Mouse (Mus musculus) adrenal gland (tissue): ENCODE measurements around the gene Bcas3.

ENCODE experiments used
- intact Hi-C: fragments of 180-260 bp; cut with DNase I; formaldehyde crosslinking; loops from one replicate; pipeline ENCODE4 v1.15.1; 2025

Gene Bcas3

GRCm38 (mm10) chr11:85837648-85838423 lies 484.9 kb downstream of the Bcas3 start:
- intact Hi-C loops = no loop called here

GRCm38 (mm10) chr11:85838424-85839257 lies 485.7 kb downstream of the Bcas3 start:
- intact Hi-C loops = no loop called here

- intact Hi-C loops = no loop called here
Measured at GRCm38 (mm10) chr11:85839258-85840030, 486.5 kb downstream of the Bcas3 start.

DNA sequence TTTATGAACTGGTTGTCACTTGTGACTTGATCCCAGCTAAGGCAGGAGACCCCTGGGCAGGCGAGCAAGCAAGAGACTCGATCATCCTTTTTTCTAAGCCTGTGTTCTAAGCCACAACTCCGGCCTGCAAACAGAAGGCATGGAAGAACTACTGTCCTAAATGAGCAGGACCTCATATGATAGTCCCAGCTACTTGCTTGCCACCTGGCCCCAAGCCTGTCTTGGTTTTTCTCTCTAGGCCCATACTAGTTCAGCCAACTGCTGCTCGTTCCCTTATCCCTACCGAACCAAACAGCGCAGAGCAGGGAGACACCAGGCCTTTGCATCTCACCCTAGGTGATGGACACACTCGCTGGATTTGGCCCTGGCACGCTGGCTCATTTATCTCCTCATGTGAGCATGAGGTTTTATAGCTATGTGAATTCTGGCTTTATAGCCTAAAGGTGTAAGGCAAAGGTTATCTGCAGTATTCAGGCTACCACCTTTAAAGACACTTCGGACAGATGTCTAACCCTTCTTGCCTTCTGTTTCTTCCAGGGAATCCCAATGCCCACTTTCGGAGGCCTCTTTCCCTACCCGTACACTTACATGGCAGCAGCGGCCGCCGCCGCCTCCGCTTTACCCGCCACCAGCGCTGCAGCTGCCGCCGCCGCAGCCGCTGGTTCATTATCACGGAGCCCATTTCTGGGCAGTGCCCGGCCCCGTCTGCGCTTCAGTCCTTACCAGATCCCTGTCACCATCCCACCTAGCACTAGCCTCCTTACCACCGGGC lies 487.2 kb downstream of the Bcas3 start:
- intact Hi-C loops = no loop called here

DNA sequence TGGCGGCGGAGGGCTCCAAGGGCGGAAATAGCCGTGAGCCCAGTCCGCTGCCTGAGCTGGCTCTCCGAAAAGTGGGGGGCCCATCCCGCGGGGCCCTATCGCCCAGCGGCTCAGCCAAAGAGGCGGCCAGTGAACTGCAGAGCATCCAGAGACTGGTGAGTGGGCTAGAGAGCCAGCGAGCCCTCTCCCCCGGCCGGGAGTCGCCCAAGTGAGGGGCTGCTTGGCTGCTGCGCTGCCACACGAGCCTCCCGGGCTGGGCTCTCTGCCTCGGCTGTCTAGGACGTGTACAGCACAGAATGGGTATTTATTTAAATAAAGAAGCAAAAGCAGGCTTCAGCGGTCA lies 487.8 kb downstream of the Bcas3 start:
- intact Hi-C loops = no loop called here

DNA sequence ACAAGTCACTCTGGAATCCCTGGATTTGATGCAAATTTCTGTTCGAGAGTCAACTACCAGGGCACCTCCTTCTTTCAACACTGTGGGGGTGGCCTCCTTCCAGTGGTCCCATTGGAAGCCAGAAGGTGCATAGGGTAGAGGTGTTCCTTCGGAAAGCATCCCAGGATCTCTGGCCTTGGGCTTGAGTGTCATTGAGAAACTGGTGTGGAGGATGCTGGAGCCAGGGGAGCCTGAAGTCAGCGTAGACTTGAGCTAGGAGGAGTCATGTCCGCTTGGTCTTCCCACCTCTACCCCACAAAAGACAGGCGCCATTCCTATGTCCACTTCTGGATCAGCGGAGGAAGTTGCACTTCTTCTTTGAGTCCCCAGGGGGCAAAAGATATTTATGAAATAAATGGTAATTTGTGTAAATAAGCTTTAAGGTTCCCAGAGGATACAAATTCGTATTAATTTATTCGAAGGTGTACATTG lies 488.3 kb downstream of the Bcas3 start:
- intact Hi-C loops = no loop called here

- intact Hi-C loops = no loop called here
Measured at GRCm38 (mm10) chr11:85841980-85842379, 489.0 kb downstream of the Bcas3 start.

DNA sequence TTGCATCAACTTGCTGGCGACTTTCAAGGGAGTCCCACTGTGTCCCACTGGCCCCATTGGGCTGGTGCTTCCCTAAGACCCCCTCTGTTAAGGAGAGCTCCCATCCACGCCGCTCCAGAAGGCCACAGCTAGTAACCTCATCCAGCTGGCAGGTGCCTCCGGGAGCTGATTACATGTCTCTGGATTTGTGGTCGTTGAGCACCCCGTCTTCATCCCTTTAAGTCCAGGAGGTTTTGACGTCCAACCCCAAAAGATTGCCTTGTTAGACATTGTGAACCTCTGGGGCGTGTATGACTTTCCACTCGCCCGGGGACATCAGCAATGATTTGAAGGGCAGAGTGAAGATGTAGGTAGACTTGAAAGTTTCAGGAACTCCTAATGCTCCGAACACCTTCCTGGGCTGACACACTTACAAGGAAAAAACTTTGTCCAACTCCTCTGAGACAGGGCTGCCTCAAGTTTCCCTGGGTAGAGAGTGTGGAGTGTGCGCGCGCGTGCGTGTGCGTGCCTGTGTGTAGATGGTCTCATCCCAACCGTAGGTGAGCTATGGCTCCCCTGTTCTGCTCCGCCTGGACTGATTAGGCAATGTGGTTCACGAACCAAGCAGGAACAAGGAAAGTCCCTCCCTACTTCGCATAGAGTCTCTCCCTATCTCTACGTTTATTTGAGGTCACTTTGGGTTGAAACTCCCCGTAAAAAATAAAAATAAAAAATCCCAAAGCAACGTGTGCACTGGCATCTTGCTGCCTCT lies 489.8 kb downstream of the Bcas3 start:
- intact Hi-C loops = no loop called here

- intact Hi-C loops = no loop called here
Measured at GRCm38 (mm10) chr11:85843347-85843692, 490.4 kb downstream of the Bcas3 start.

GRCm38 (mm10) chr11:85844144-85844965 lies 491.4 kb downstream of the Bcas3 start:
- intact Hi-C loops = no loop called here

- intact Hi-C loops = loop anchor here (5.0 kb wide), 2 partner anchors 222 to 327 kb away; no protein-coding TSS in a partner anchor
Measured at GRCm38 (mm10) chr11:85844971-85845370, 492.0 kb downstream of the Bcas3 start.

GRCm38 (mm10) chr11:85845921-85846320 lies 493.0 kb downstream of the Bcas3 start:
- intact Hi-C loops = loop anchor here (5.0 kb wide), 2 partner anchors 221 to 326 kb away; no protein-coding TSS in a partner anchor

- intact Hi-C loops = loop anchor here (5.0 kb wide), 2 partner anchors 221 to 326 kb away; no protein-coding TSS in a partner anchor
Measured at GRCm38 (mm10) chr11:85846509-85846908, 493.5 kb downstream of the Bcas3 start.

DNA sequence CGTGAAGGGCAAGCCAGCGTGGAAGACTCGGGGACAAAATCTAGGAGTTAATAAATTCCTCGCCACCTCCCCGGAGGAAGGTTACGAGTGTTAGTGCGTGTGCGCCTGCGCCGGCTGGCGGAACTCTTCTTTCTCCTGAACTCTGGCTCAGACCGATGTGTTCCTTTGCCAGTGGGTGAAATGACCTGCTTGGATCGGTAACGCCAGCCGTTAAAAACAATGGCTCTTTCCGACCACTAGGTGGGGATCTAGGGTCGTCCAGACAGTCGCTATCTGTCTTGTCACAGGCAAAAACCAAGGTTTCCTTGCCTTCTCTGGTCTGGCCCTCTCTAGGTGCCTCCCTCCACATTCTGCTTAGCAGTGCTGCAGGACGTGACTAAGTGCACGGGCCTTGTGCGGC lies 496.1 kb downstream of the Bcas3 start:
- intact Hi-C loops = loop anchor here (2.0 to 5.0 kb wide), 3 partner anchors 124 to 323 kb away; no protein-coding TSS in a partner anchor

DNA sequence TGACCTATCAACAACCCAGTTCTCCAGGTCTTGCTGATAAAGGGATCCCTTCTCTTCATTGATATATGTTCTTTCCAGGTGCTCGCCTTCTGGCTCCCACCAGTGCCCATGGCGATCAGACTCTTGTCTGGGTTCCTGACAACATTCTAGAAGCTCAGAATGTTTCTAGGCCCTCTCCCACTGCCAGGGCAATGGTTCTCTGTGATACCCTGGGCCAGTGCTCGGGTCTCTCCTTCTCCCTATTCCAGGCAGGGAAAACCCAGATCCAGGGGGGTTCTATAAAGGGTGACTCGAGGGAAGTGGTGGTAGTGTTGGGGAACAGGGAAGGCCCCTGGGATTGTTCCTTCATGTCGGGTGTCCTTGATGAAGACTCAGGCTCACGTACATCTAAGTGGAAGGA lies 497.3 kb downstream of the Bcas3 start, which contains the start of gene Gm11444:
Gm11444 (minus strand) TSS at position 101 of the 400 bp plus-strand sequence.
- intact Hi-C loops = no loop called here

DNA sequence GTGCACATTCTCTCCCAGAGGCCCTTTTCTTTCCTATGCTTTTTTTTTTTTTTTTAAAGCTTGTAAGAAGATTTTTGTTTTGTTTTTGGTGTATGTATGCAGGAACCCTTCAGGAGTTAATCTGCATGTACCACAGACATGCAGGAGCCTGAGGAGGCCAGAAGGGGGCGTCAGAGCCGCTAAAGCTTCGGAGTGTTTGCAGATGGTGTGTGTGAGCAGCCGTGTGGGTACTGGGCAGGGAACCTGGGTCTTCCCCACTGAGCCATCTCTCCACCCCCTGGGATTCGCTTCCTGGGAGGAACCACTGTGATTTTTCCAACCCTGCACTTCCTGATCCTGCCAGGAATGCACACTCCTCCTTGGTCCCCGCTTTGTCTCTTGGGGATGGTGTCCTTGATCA lies 497.8 kb downstream of the Bcas3 start:
- intact Hi-C loops = no loop called here

DNA sequence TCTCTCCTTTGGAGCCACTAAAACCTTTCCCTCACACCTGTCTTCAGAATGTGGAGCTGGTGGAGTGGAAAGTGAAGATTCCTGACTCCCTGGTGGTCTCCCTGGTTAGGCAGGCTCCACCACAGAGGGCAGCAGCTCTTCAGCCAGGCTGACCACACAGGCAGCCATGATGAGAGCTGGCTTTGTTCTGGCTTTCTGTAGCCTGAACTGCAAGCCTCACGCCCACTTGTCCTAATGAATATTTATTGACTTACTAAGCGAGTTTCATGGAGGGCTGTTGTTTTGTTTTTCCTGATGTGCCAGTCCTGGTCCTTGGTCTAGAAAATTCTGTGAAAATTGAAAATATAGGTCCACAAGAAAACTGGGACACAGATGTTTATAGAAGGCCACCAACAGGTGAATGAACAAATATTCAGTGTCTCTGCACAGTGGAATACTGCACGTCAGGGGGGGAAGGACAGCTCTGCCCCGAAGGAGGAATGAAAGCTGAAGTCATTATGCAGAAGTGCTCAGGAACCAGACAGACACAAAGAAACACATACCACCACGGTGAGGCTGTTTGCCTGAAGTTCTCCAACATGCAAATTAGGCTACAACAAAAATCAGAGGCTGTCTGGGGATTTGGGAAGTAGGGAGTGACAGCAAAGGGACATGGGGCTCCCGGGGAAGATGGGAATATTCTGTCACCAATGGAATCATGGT lies 505.2 kb downstream of the Bcas3 start:
- intact Hi-C loops = loop anchor here (5.0 kb wide), 1 partner anchor 589 kb away; no protein-coding TSS in a partner anchor

GRCm38 (mm10) chr11:85864363-85864762 lies 511.4 kb downstream of the Bcas3 start:
- intact Hi-C loops = no loop called here
